Comparison of ENCODE assay signal across 8 mouse cellular contexts in genomic region chr12:98577861-98578360, GRCm38 (mm10). TPM values are rescaled to one million over a fixed set of nuclear protein-coding genes. Genes with fewer than 3 reads are reported as not detected.
DNase-seq lines count a peak whose midpoint lies in the region; ATAC-seq and TF ChIP-seq lines count a peak whose summit lies in the region.
"Had no signal": no experiment of that assay in that cellular context is flagged by ENCODE, and none has a peak within 500 bp of the region (broad histone marks: within the 10 kb centered on the region; RNA-seq: fewer than 3 reads in every experiment).

Kcnk10 (minus strand) TSS chr12:98578310.

- DNase-seq in right cerebral cortex, postnatal 25 days: peak; percentile 43
- DNase-seq in right cerebral cortex, postnatal 14 days: no peak
- peak; percentile 84 for DNase-seq in cerebellum, adult 2 months
- peak in 1 of 2 experiments; percentile 38 for DNase-seq in left cerebral cortex, adult 8-10 months (ENCODE audit: low spot score in 2 of 2)
- no peak for DNase-seq in MN1 (ENCODE audit: low spot score)

- no peaks in the 10 kb centered on the region for H3K9me3 ChIP-seq in forebrain, embryonic 13.5 days (replicated peaks)
- H3K9me3 ChIP-seq in neural tube, embryonic 13.5 days: no peaks in the 10 kb centered on the region

- no peak for TF ChIP-seq CTCF in cerebellum, adult 2 months (IDR thresholded peaks at IDR 0.05; ENCODE audit: borderline replicate concordance, insufficient read depth, low read depth, low read length)

- H3K27me3 ChIP-seq in cerebellum, adult 2 months (ENCODE audit: control insufficient read depth, insufficient read depth, low read length): no peaks in the 10 kb centered on the region
- no peaks in the 10 kb centered on the region for H3K27me3 ChIP-seq in forebrain, embryonic 13.5 days
- peaks cover 21% of the 10 kb centered on the region for H3K27me3 ChIP-seq in neural tube, embryonic 13.5 days

- TF ChIP-seq POLR2A in cerebellum, adult 2 months (IDR thresholded peaks at IDR 0.05; ENCODE audit: borderline replicate concordance, insufficient read depth, low read length): peak; percentile 38; the same call in 1 of the 2 replicates

- no peak for ATAC-seq in forebrain, embryonic 13.5 days
- no peak for ATAC-seq in neural tube, embryonic 13.5 days (ENCODE audit: low read depth)

- peak within 1 kb of the TSS; percentile 85 for H3K27ac ChIP-seq in cerebellum, adult 2 months (ENCODE audit: insufficient read depth, low read length)
- peak within 1 kb of the TSS; percentile 75 for H3K27ac ChIP-seq in forebrain, embryonic 13.5 days
- peak within 1 kb of the TSS; percentile 64; the same call in 1 of the 2 replicates for H3K27ac ChIP-seq in neural tube, embryonic 13.5 days (replicated peaks)

- WGBS in cerebellum, adult 2 months: under 1% methylated on average over 22 of the region's 22 CpGs
- WGBS in forebrain, embryonic 13.5 days: under 1% methylated on average over 22 of the region's 22 CpGs
- under 1% methylated on average over 22 of the region's 22 CpGs for WGBS in neural tube, embryonic 13.5 days

- H3K4me3 ChIP-seq in cerebellum, adult 2 months (replicated peaks; ENCODE audit: insufficient read depth, low read depth, low read length): peak within 1 kb of the TSS; percentile 66
- peak within 1 kb of the TSS; percentile 73 for H3K4me3 ChIP-seq in forebrain, embryonic 13.5 days
- H3K4me3 ChIP-seq in neural tube, embryonic 13.5 days: peak within 1 kb of the TSS; percentile 47

- peak within 1 kb of the TSS; percentile 89 for H3K4me2 ChIP-seq in forebrain, embryonic 13.5 days
- peak within 1 kb of the TSS; percentile 87 for H3K4me2 ChIP-seq in neural tube, embryonic 13.5 days

- no peaks in the 10 kb centered on the region for H3K36me3 ChIP-seq in forebrain, embryonic 13.5 days (ENCODE audit: poor library complexity, severe bottlenecking)
- no peaks in the 10 kb centered on the region for H3K36me3 ChIP-seq in neural tube, embryonic 13.5 days

- H3K4me1 ChIP-seq in cerebellum, adult 2 months (ENCODE audit: control insufficient read depth, insufficient read depth, low read length): peaks cover 4% of the 10 kb centered on the region; the same call in 1 of the 2 replicates
- H3K4me1 ChIP-seq in forebrain, embryonic 13.5 days: peaks cover 44% of the 10 kb centered on the region
- H3K4me1 ChIP-seq in neural tube, embryonic 13.5 days (replicated peaks): peaks cover 43% of the 10 kb centered on the region

- H3K9ac ChIP-seq in forebrain, embryonic 13.5 days: peak within 1 kb of the TSS; percentile 82
- H3K9ac ChIP-seq in neural tube, embryonic 13.5 days: peak within 1 kb of the TSS; percentile 75

RNA-seq across cellular contexts. Expression of gene Kcnk10, which starts in this region (rescaled TPM):
- 24.0 and 25.2 TPM in 2 replicates for polyA plus RNA-seq in cerebellum, adult 2 months (2012; rRNA removed)
- 49.1 and 50.9 TPM in 2 replicates for polyA plus RNA-seq in forebrain, embryonic 13.5 days (2015; fragmentation: Nextera tagmentation; extraction: Ambion mirVana)
- 10 to 100 TPM; 11.5 to 15.2 (median 13.4) TPM for total RNA-seq in left cerebral cortex, adult 8-10 months (2022)
- 27.2 and 30.3 TPM in 2 replicates for polyA plus RNA-seq in neural tube, embryonic 13.5 days (2015; fragmentation: Nextera tagmentation; extraction: Ambion mirVana)
- polyA plus RNA-seq: gonadal fat pad, adult 2 months had no signal

Comparison
In these comparisons a context has a peak if more than half of its experiments do, and no peak if none do; other contexts are left out.
1. DNase-seq: peak in right cerebral cortex, postnatal 25 days (single experiment) and cerebellum, adult 2 months (2 of 2); none in right cerebral cortex, postnatal 14 days (single experiment) and MN1 (single experiment).
2. Peak in every context shown above with its lines, with median percentiles within 50 percentile points of each other: H3K27ac ChIP-seq and H3K4me3 ChIP-seq.